Comparison of ENCODE assay signal across 10 mouse cellular contexts in the genomic region with DNA sequence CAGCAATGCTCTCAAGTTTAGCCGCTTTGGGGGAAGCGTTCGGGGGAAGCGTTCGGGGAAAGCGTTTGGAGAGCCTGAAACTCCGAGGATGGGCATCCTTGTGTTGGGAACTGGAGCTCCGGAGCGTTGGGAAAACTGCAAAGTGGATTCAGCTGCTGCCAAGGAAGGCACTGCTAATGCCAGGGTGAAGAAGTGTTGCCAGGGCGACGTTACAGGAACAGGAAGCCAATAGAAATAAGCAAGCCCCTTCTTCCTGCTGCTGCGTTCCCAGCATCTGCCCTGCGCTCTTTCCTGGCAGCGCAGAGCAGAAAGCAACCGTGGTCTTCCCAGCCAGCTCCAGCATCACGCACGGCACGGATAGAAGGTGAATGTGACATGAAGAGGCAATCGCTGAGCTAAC. TPM values are rescaled to one million over a fixed set of nuclear protein-coding genes. Genes with fewer than 3 reads are reported as not detected.
DNase-seq lines count a peak whose midpoint lies in the region; ATAC-seq lines count a peak whose summit lies in the region.
"Had no signal": no experiment of that assay in that cellular context is flagged by ENCODE, and none has a peak within 500 bp of the region (broad histone marks: within the 10 kb centered on the region; RNA-seq: fewer than 3 reads in every experiment).

No protein-coding gene starts in this region.

- no peak for DNase-seq in heart, postnatal 10 days
- no peak for DNase-seq in urinary bladder, adult 18-20 months (ENCODE audit: low spot score in 2 of 2)
- no peak for DNase-seq in urinary bladder, postnatal 25 days (ENCODE audit: low spot score)
- no peak for DNase-seq in c-Kit-positive CD71-positive TER-119-positive erythroid progenitor cells, embryonic 14.5 days (ENCODE audit: low spot score)
- DNase-seq: liver; thymus, adult 18-20 months had no signal

- peaks cover 10% of the 10 kb centered on the region; the same call in 1 of the 2 replicates for H3K27me3 ChIP-seq in heart, embryonic 15.5 days
- no peaks in the 10 kb centered on the region for H3K27me3 ChIP-seq in embryonic facial prominence, embryonic 12.5 days
- H3K27me3 ChIP-seq in hindbrain, embryonic 16.5 days (replicated peaks; ENCODE audit: control insufficient read depth, insufficient read depth, low read length) = no peaks in the 10 kb centered on the region
- H3K27me3 ChIP-seq in limb, embryonic 15.5 days = no peaks in the 10 kb centered on the region

- no peaks in the 10 kb centered on the region for H3K36me3 ChIP-seq in heart, embryonic 15.5 days
- no peaks in the 10 kb centered on the region for H3K36me3 ChIP-seq in embryonic facial prominence, embryonic 12.5 days
- no peaks in the 10 kb centered on the region for H3K36me3 ChIP-seq in hindbrain, embryonic 16.5 days (ENCODE audit: control insufficient read depth, insufficient read depth, low read length)
- no peaks in the 10 kb centered on the region for H3K36me3 ChIP-seq in limb, embryonic 15.5 days

- H3K4me1 ChIP-seq in heart, embryonic 15.5 days (replicated peaks) = no peaks in the 10 kb centered on the region
- peaks cover 14% of the 10 kb centered on the region for H3K4me1 ChIP-seq in embryonic facial prominence, embryonic 12.5 days
- peaks cover 12% of the 10 kb centered on the region for H3K4me1 ChIP-seq in hindbrain, embryonic 16.5 days (ENCODE audit: control insufficient read depth, insufficient read depth, low read depth, low read length)
- H3K4me1 ChIP-seq in limb, embryonic 15.5 days = peaks cover 11% of the 10 kb centered on the region

- H3K9me3 ChIP-seq in heart, embryonic 15.5 days (replicated peaks) = no peaks in the 10 kb centered on the region
- H3K9me3 ChIP-seq in embryonic facial prominence, embryonic 12.5 days = no peaks in the 10 kb centered on the region
- H3K9me3 ChIP-seq in hindbrain, embryonic 16.5 days (ENCODE audit: control insufficient read depth, low read length) = no peaks in the 10 kb centered on the region
- no peaks in the 10 kb centered on the region for H3K9me3 ChIP-seq in limb, embryonic 15.5 days

- no peak for ATAC-seq in heart, embryonic 15.5 days (replicated peaks; ENCODE audit: insufficient number of reproducible peaks, insufficient read depth, low FRiP score, low read depth)
- no peak for ATAC-seq in embryonic facial prominence, embryonic 12.5 days (ENCODE audit: insufficient number of reproducible peaks, insufficient read depth, low FRiP score, low TSS enrichment)
- ATAC-seq in hindbrain, embryonic 16.5 days = peak; percentile 83
- ATAC-seq in limb, embryonic 15.5 days (ENCODE audit: insufficient number of reproducible peaks, low FRiP score, low TSS enrichment, low read depth) = no peak

- no peak overlapping the region for H3K9ac ChIP-seq in heart, embryonic 15.5 days
- no peak overlapping the region for H3K9ac ChIP-seq in embryonic facial prominence, embryonic 12.5 days
- peak overlapping the region; percentile 41; the same call in 1 of the 2 replicates for H3K9ac ChIP-seq in hindbrain, embryonic 16.5 days (ENCODE audit: low read depth, low read length)
- no peak overlapping the region for H3K9ac ChIP-seq in limb, embryonic 15.5 days

- H3K4me3 ChIP-seq in heart, embryonic 15.5 days = no peak overlapping the region
- H3K4me3 ChIP-seq in embryonic facial prominence, embryonic 12.5 days = no peak overlapping the region
- H3K4me3 ChIP-seq in hindbrain, embryonic 16.5 days (ENCODE audit: low read length) = peak overlapping the region; percentile 8; the same call in 1 of the 2 replicates
- no peak overlapping the region for H3K4me3 ChIP-seq in limb, embryonic 15.5 days

- WGBS in heart, embryonic 15.5 days = 47% methylated on average over 19 of the region's 19 CpGs
- WGBS in embryonic facial prominence, embryonic 12.5 days = 52% methylated on average over 19 of the region's 19 CpGs
- 33% methylated on average over 19 of the region's 19 CpGs for WGBS in hindbrain, embryonic 16.5 days
- 51% methylated on average over 19 of the region's 19 CpGs for WGBS in limb, embryonic 15.5 days

- no peak overlapping the region for H3K27ac ChIP-seq in heart, embryonic 15.5 days
- H3K27ac ChIP-seq in embryonic facial prominence, embryonic 12.5 days = no peak overlapping the region
- H3K27ac ChIP-seq in hindbrain, embryonic 16.5 days (ENCODE audit: low read depth, low read length) = peak overlapping the region; percentile 60
- no peak overlapping the region for H3K27ac ChIP-seq in limb, embryonic 15.5 days

- H3K4me2 ChIP-seq in heart, embryonic 15.5 days = 0 out of 2 replicates have a peak overlapping the region, but pooled peaks have one; percentile 6
- H3K4me2 ChIP-seq in embryonic facial prominence, embryonic 12.5 days (replicated peaks) = peak overlapping the region; percentile 10; the same call in 1 of the 2 replicates
- H3K4me2 ChIP-seq in hindbrain, embryonic 16.5 days (ENCODE audit: low read length) = peak overlapping the region; percentile 46
- H3K4me2 ChIP-seq in limb, embryonic 15.5 days = peak overlapping the region; percentile 32

- intact Hi-C loops in heart, postnatal 10 days (cut with DNase I) = no loop called here

RNA-seq across cellular contexts. Expression of a gene that starts 10.4 kb away (rescaled TPM):
- polyA plus RNA-seq in heart, embryonic 15.5 days (2015; fragmentation: Nextera tagmentation; extraction: Ambion mirVana) = 2.3 and 2.9 TPM in 2 replicates
- total RNA-seq in heart, postnatal 10 days (2021) = 1 to 10 TPM; 2.3 to 2.5 TPM
- 18.8 and 19.7 TPM in 2 replicates for polyA plus RNA-seq in embryonic facial prominence, embryonic 12.5 days (2016; fragmentation: Nextera tagmentation; extraction: Ambion mirVana)
- 23.8 and 25.1 TPM in 2 replicates for polyA plus RNA-seq in hindbrain, embryonic 16.5 days (2015; fragmentation: Nextera tagmentation; extraction: Ambion mirVana)
- 5.5 and 5.7 TPM in 2 replicates for polyA plus RNA-seq in limb, embryonic 15.5 days (2015; fragmentation: Nextera tagmentation; extraction: Ambion mirVana)
